Mouse (Mus musculus) megakaryocyte, embryonic 14.5 days (primary cell): Measurements from ENCODE around the gene Fgfr2.

Source experiments
- FLI1 ChIP-seq: IDR thresholded peaks from 2 replicates; pipeline ENCODE4 v1.6.1; 2012; ENCODE audit warnings: low read length, inconsistent platforms, mixed read lengths
- GATA1 ChIP-seq: IDR thresholded peaks from 3 replicates; pipeline ENCODE4 v1.6.1; 2012; ENCODE audit warnings: mixed read lengths, low read length, inconsistent platforms, borderline replicate concordance

- TF ChIP-seq GATA1 = no peak
- TF ChIP-seq FLI1 = no peak
Measured at GRCm38 (mm10) chr7:130380769-130381355, 2742.3 kb downstream of the Fgfr2 start.
